Mouse (Mus musculus): ENCODE measurements around the gene Ubqlnl.

The Ubqlnl gene

DNA sequence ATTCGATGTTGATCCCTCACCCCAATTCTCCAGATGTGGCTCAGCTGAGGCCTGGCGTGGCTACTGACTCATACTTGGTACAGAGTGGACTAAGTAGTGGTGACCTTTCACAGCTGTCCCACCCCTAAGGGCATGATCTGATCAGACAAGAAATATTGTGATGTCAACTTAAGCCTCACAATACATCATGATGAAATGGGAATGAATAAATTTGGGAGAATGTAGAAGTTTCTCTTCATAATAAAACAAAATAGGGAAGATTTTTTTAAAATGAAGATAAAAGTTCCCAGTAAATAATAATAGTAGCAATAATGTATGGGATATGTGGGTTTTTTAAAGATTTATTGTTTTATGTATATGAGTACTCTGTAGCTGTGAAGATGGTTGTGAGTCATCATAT lies at the start of gene Ubqlnl:
TSS of gene Ubqlnl (minus strand) at position 101 of the 400 bp plus-strand sequence.
- no peak for DNase-seq (ENCODE audit: low read depth in 2 of 2, low spot score in 2 of 2)

DNA sequence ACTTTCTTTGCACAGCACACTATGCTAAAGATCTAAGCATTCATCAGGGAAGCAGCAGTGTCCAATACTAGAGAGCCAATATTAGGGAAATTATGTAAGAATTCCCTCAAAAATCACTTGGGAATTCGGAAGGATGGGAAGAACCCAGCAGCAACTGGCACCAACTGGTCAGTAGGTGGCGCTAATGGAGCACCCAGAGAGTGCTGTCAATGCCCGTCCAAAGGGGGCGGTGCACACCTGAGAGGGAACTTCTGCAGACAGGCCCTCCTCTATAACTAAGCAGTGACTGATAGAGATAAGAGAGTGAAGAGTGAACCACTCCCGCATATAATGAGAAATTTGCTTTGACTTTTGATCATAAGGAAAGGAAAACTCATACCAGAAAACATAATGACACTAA lies 49.5 kb upstream of the Ubqlnl start:
- peak; percentile 51 to 53 for DNase-seq (ENCODE audit: low read depth in 2 of 2, low spot score in 2 of 2)

DNA sequence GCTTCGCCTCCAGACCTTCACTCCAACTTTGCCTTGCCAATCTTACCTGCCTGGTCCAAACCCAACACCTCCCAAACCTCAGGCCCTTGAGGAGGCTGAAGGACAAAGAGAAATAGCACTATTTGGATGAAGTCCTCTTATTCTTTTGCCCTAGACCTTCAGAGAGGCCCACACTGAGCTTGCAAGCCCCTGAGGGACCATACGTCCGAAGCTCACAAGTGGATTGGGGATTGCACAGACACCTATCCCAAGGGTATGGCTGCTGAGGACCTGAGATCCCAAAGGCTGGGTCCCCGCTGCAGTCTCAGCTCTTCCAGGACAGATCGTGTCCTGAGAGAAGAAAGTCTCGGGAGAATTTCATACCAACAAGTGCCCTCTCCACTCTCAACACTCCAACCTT lies 45.5 kb upstream of the Ubqlnl start, which contains the start of gene Olfr649:
TSS of gene Olfr649 (minus strand) at position 101 of the 400 bp plus-strand sequence.
- DNase-seq (ENCODE audit: low read depth in 2 of 2, low spot score in 2 of 2) = no peak

DNA sequence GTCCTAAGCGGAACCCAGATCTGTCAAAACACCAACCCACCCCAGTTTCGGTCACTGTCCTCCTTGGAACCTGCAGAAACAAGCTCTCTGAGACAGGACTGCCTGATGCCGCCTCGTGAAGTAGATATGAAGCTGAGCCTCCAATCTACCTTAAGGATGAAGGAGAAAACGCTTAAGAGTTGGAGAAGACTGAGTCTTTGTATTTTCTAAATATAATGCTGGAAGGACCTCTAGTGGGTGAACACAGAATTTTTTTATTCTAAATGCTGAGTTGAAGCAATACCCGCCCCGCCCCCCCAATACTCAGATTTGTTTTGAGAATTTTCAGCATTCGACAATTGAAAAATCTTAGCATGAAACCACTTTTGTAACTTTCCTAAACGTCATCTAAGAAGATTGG lies 40.9 kb upstream of the Ubqlnl start:
- DNase-seq (ENCODE audit: low read depth in 2 of 2, low spot score in 2 of 2) = no peak

DNA sequence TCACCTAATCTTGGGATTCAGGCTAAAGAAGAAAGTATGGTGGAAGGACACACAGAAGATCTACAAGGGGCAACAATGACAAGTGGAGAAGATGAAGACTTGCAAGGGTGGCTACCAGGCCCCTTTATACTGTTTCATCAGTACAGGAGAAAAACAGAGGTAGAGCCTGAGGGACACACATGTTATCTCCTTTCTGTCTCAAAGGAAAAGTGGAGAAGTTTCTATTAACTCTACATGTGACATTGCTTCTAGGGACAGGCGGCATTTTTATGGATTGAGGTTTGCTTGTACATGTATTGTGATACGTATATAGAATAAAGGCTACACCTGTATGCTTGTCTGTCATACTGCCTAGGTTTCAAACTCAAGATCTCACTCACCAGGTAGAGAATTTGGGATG lies 32.9 kb upstream of the Ubqlnl start, which contains the start of gene Olfr648:
TSS of gene Olfr648 (minus strand) at position 101 of the 400 bp plus-strand sequence.
- no peak for DNase-seq (ENCODE audit: low read depth in 2 of 2, low spot score in 2 of 2)

DNA sequence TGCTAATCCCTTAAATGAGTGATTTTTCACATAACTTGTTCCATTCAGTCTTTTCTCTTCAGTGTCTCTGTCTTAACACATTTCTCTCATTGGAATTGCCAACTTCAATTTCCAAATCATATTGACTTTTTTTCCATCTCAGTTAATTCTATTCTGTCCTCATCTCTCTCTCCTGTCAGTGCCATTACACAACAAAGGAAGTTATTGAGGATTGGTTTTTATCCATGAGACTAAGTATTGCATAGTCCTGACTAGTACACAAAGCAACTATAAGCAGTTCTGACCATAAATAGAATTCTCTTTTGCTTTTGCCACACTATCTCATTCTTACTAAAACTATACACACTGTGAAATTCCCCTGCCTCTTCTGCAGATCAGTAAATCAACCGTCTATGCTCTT lies 28.7 kb upstream of the Ubqlnl start:
- no peak for DNase-seq (ENCODE audit: low read depth in 2 of 2, low spot score in 2 of 2)

DNA sequence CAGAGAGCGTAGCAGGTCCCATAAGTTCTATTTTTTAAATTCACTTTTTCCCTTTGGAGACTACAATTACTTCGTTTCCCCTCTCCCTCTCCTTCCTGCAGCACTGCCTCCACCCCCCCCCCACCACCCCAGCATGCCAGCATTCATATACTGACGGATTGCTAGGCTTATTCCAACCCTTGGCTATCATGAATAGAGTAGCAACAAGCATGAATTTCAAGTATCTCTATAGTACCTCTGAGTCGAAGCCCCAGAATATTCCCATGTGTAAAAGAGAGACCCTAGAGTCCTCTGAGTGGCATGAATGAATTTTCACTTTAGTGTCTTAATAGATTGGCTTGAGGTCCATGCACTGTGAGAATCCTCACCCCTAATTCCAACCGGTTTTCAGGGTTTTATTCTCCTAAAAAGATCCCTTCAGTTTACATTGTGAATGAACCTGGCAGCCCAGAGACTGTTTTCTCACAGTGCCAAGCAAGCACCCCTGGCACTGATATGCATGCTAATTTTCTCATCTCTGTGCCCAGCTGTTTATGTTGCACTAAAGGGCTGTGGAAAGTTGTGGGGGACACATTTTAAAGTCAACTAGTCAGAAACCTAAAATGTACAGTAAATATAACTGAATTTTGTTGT lies 28.2 kb upstream of the Ubqlnl start:
- no peak for DNase-seq (ENCODE audit: low read depth in 2 of 2, low spot score in 2 of 2)

DNA sequence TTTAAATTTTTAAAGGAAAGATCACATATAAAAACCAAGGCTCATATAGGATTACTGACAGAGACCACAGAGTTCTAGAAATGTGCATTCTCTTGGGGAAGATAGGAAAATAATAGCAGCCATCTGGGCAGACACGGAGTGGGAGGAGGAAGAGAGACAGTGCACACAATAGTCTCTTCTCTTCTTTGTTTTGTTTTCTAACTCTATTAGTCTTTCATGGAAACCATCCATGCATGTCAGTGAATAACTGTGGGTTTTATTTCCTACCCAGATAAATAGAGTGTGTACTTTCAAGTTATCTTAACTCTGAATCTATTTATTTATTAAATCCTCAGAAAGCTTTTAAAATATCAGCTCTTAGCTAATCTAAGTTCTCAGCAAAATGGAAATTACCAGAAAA lies 24.7 kb upstream of the Ubqlnl start:
- no peak for DNase-seq (ENCODE audit: low read depth in 2 of 2, low spot score in 2 of 2)

DNA sequence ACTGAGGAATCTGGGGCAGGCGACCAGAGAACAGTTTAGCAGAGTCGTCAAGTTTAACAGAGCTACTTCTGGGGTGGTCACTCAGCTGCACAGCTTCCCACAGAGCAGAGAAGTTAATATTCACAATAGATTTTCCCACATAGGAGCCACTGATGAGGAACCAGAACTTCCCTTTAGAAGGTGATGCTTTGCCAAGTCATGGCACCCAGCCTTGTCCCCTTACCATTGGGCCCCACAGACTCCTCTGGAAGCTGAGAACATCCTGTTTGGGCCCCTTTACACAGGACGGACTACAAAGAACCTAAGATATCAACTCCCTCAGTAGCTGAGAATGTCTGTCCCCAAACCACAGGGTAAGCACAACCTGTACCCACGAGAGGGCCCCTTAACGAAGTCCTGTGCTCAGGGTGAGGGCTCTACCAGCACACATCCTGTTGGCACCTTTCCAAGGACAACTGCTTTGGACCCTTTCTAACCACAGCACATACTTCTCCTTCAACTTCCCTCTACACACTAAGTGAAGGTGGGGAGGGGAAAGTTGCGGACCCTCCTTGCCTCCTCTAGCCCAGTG lies 19.4 kb upstream of the Ubqlnl start:
- DNase-seq (ENCODE audit: low read depth in 2 of 2, low spot score in 2 of 2) = peak; percentile 16 to 28

DNA sequence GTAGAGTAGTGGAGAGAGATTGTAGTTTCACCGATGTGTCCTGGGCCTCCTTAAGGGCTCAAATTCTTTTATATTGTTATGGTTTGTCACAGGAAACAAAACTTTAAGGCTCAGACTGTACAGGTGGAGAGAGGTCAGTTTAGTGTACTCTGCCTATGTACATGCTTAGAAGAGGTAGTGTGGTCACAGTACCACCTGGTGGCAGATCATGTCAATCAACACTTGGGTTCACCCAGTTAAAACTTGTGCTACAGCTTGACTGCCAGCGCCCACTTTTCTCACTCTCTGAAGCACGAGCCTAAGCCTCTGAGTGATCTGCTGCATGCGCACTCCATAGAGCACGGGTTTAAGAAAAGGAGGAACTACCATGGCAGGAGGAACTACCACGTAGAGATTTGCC lies 16.7 kb upstream of the Ubqlnl start:
- no peak for DNase-seq (ENCODE audit: low read depth in 2 of 2, low spot score in 2 of 2)

DNA sequence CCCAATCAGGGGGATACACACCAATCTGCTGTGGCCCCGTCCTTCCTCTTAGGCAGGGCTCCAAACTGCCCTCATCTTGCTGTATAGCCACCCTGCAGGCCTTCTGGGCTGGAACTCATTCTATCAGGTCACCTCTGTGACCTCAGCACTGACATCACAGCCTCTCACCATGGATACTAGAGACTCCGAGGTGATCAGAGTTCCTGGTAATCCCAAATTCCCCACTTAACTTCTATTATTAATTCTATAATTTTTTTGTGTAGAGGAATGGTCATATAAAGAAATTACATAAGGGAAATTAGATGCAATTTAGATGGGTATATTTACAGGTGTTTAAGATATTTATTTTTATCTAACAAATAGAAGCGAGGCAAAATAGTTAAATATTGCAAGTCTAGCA lies 7.2 kb downstream of the Ubqlnl start, which contains the start of gene Ubqln3:
TSS of gene Ubqln3 (minus strand) at position 101 of the 400 bp plus-strand sequence.
- DNase-seq (ENCODE audit: low read depth in 2 of 2, low spot score in 2 of 2) = no peak

DNA sequence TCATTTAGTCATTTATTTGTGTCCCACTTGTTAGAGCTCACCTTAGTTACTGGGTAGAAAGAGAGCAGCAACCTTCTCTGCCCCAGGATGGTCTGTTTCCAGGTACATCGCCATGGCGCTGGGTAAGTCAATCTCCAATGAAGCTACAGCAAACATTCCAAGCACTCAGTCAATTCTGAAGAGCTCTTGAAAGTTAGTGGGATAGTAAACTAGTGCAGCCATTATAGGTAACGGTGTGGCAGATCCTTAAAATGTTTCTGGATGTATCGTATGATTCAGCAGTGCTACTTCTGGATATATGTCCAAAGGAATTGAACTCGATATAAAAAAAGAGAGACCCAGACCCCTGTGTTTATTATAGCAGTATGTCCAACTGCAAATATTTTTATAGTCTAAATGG lies 13.1 kb downstream of the Ubqlnl start, which contains the start of gene Olfr643:
TSS of gene Olfr643 (minus strand) at position 101 of the 400 bp plus-strand sequence.
- no peak for DNase-seq (ENCODE audit: low read depth in 2 of 2, low spot score in 2 of 2)

DNA sequence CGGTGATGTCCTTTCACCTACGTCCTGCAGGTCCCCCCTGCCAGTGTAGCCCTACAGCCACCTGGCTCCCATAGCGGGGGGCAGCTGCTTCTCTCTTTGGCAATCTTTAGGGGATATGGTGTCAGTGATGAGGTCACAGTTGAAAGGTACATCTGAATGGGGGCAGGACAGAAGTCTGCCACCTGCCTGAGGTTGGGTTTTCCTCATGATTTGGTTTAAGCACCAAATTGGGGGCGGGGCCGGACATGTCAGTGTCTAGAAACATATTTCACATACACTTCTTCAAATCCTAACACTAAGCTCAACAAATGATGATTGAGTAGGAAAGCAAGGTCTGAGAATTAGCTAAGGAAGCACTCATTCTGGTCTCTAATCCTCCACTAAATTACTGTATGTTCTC lies 20.6 kb downstream of the Ubqlnl start, which contains the start of gene Ubqln5:
TSS of gene Ubqln5 (minus strand) at position 101 of the 400 bp plus-strand sequence.
- DNase-seq (ENCODE audit: low read depth in 2 of 2, low spot score in 2 of 2) = no peak

DNA sequence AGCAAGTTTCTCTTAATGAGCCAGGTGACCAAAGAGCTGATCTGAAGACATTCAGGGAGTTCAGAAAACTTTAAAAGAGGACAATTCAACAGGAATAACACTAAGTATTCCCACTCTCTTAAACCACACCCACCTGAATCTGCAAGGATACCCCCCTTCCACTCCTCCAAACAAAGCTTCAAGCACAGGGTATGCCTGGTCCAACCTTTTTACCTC lies 45.7 kb downstream of the Ubqlnl start, which contains the start of gene Olfr646:
TSS of gene Olfr646 (plus strand) at position 117 of the 216 bp plus-strand sequence.
- no peak for DNase-seq (ENCODE audit: low read depth in 2 of 2, low spot score in 2 of 2)

DNA sequence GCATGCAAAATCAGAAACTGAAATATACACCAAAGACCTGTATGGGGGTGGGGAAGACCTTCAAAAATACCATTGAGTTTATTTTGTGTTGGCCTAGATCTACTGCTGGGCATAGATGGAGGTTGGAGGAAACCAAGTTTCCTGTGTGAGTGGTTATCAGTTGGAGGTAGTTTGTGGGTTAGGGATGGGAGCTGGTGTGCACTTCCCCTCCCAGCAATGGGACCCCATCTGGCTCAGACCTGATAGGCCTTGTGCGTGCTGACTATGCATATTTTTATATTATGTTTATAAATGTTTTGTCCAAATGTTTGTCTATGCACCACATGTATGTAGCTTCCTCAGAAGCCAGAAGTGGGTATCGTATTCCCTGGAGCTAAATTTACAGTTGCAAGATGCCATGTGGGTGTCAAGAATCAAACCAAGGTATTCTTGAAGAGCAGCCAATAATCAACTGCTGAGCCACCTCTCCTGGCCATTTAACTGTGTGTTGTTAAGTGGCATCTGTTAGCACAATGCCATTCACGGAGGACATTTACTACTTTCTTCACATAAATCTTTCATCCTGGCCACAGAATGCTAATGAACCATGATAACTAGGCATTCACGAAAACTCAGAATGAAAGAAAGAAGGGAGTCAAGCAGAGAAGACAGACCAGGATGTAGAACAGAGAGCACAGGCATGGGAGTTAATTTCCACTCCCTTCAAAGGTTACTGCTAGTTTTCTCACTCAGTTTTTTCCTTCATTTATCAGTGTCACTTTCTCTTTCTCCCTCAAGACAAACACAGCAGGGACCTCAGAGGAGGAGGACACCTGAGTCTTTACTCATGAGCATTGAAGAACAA lies 46.2 kb downstream of the Ubqlnl start:
- no peak for DNase-seq (ENCODE audit: low read depth in 2 of 2, low spot score in 2 of 2)
